Mouse (Mus musculus) liver, postnatal 0 days (tissue): Measurements from ENCODE around the gene Ttll5.

ENCODE experiments used
- CTCF ChIP-seq: sonication (generic); IDR thresholded peaks from 2 replicates; pipeline ENCODE4 v1.5.1; 2016; ENCODE audit warnings: antibody characterized with exemption, low read depth
- EP300 ChIP-seq: IDR thresholded peaks from 2 replicates; pipeline ENCODE4 v1.6.1; 2016; ENCODE audit warnings: antibody characterized with exemption, low read depth, mild to moderate bottlenecking

- no peak for TF ChIP-seq EP300
- no peak for TF ChIP-seq CTCF
Measured at GRCm38 (mm10) chr12:85926897-85927296, 102.4 kb downstream of the Ttll5 start.
